27 mouse cellular contexts compared by ENCODE assay signal in genomic region chr9:95351968-95352367, GRCm38 (mm10).
"Had no signal": no experiment of that assay in that cellular context is flagged by ENCODE, and none has a peak within 500 bp of the region (broad histone marks: within the 10 kb centered on the region; RNA-seq: fewer than 3 reads in every experiment).

No protein-coding gene starts in this region.

- H3K4me1 ChIP-seq: embryonic facial prominence, embryonic 10.5 days; embryonic facial prominence, embryonic 12.5 days; embryonic facial prominence, embryonic 13.5 days; embryonic facial prominence, embryonic 15.5 days; heart, embryonic 10.5 days; heart, embryonic 12.5 days had no signal

- H3K9ac ChIP-seq: embryonic facial prominence, embryonic 12.5 days; embryonic facial prominence, embryonic 13.5 days; embryonic facial prominence, embryonic 15.5 days; forebrain, postnatal 0 days; heart, embryonic 12.5 days had no signal

- DNase-seq: cerebellum, adult 2 months; cerebellum, adult 8-10 months; cerebellum, adult 9-10 months; cerebellum, adult 9-11 months; cerebellum, postnatal 10 days; cerebellum, postnatal 14 days; cerebellum, postnatal 25 days; cerebellum, postnatal 36 days; embryo, embryonic 11 days; forebrain, postnatal 0 days; gastrocnemius, adult 2 months; gastrocnemius, postnatal 10 days; gastrocnemius, postnatal 14 days; gastrocnemius, postnatal 25 days; gastrocnemius, postnatal 36 days; heart, adult 11 months; heart, adult 18-20 months; heart, adult 2 months had no signal

- H3K27me3 ChIP-seq: embryonic facial prominence, embryonic 12.5 days; embryonic facial prominence, embryonic 13.5 days; embryonic facial prominence, embryonic 15.5 days; heart, embryonic 12.5 days had no signal

- H3K36me3 ChIP-seq: embryonic facial prominence, embryonic 10.5 days; embryonic facial prominence, embryonic 12.5 days; embryonic facial prominence, embryonic 13.5 days; embryonic facial prominence, embryonic 15.5 days; heart, embryonic 10.5 days; heart, embryonic 12.5 days had no signal

- ATAC-seq: forebrain, embryonic 16.5 days; forebrain, postnatal 0 days had no signal

- H3K27ac ChIP-seq: embryonic facial prominence, embryonic 10.5 days; embryonic facial prominence, embryonic 12.5 days; embryonic facial prominence, embryonic 13.5 days; embryonic facial prominence, embryonic 15.5 days; gastrocnemius, adult 2 months; heart, adult 2 months; heart, embryonic 10.5 days had no signal

- H3K9me3 ChIP-seq: embryonic facial prominence, embryonic 10.5 days; embryonic facial prominence, embryonic 12.5 days; embryonic facial prominence, embryonic 13.5 days; embryonic facial prominence, embryonic 15.5 days; heart, embryonic 10.5 days; heart, embryonic 12.5 days had no signal

- H3K4me3 ChIP-seq: embryonic facial prominence, embryonic 10.5 days; embryonic facial prominence, embryonic 12.5 days; embryonic facial prominence, embryonic 13.5 days; embryonic facial prominence, embryonic 15.5 days; erythroblast, embryonic 14.5 days; gastrocnemius, adult 2 months; heart, adult 2 months; heart, embryonic 10.5 days; heart, embryonic 12.5 days had no signal

- H3K4me2 ChIP-seq: embryonic facial prominence, embryonic 12.5 days; embryonic facial prominence, embryonic 13.5 days; embryonic facial prominence, embryonic 15.5 days; heart, embryonic 11.5 days; heart, embryonic 12.5 days had no signal
